Mouse (Mus musculus) embryonic facial prominence, embryonic 11.5 days (tissue): ENCODE measurements around the gene Dclk1. TPM values are rescaled to one million over a fixed set of nuclear protein-coding genes. Genes with fewer than 3 reads are reported as not detected.

Source experiments
- ATAC-seq: fragments of 200-750 bp; cut with Nextera tagmentation; replicated peaks from 2 replicates; pipeline ENCODE4 v1.8.0; 2017; ENCODE audit warnings: low read depth; ENCODE audit not compliant: insufficient number of reproducible peaks, low FRiP score, low TSS enrichment
- DNase-seq: peaks from one replicate; pipeline ENCODE4 v3.0.0-alpha.2; 2015; ENCODE audit warnings: low spot score
- H3K27ac ChIP-seq: fragments of 300-500 bp; sonication (generic); replicated peaks from 2 replicates; pipeline ENCODE4 v1.5.1; 2014; ENCODE audit warnings: mild to moderate bottlenecking, low read depth, low read length, control low read depth
- H3K27me3 ChIP-seq: fragments of 300-500 bp; sonication (generic); 2 replicates; pipeline ENCODE4 v1.6.1; 2014; ENCODE audit warnings: mild to moderate bottlenecking, low read length, moderate library complexity, mixed read lengths; ENCODE audit not compliant: control insufficient read depth, insufficient read depth
- H3K36me3 ChIP-seq: fragments of 300-500 bp; sonication (generic); replicated peaks from 2 replicates; pipeline ENCODE4 v1.6.1; 2014; ENCODE audit warnings: low read depth, mild to moderate bottlenecking, low read length, moderate library complexity, mixed read lengths; ENCODE audit not compliant: control insufficient read depth, insufficient read depth
- H3K4me1 ChIP-seq: fragments of 300-500 bp; sonication (generic); 2 replicates; pipeline ENCODE4 v1.6.1; 2014; ENCODE audit warnings: low read length, mixed read lengths; ENCODE audit not compliant: control insufficient read depth, insufficient read depth
- H3K4me2 ChIP-seq: fragments of 300-500 bp; sonication (generic); 2 replicates; pipeline ENCODE4 v1.6.1; 2014; ENCODE audit warnings: low read depth, mild to moderate bottlenecking, control low read depth, low read length, moderate library complexity
- H3K4me3 ChIP-seq: fragments of 300-500 bp; sonication (generic); 2 replicates; pipeline ENCODE4 v1.5.1; 2014; ENCODE audit warnings: low read depth, low read length, control low read depth
- H3K9ac ChIP-seq: fragments of 300-500 bp; sonication (generic); replicated peaks from 2 replicates; pipeline ENCODE4 v1.6.1; 2014; ENCODE audit warnings: mild to moderate bottlenecking, control low read depth, low read length
- H3K9me3 ChIP-seq: fragments of 300-500 bp; sonication (generic); replicated peaks from 2 replicates; pipeline ENCODE4 v1.6.1; 2016; ENCODE audit warnings: mild to moderate bottlenecking, low read length, inconsistent platforms, mixed read lengths; ENCODE audit not compliant: control insufficient read depth
- WGBS: fragments of 180-500 bp; shearing (Covaris S2); extraction: QIAGEN DNeasy Blood & Tissue Kit; methylation state at CpG from one replicate; pipeline ENCODE4 v1.1.7; 2014; 5-methylcytosine and 5-hydroxymethylcytosine counted together
- polyA plus RNA-seq: library from polyadenylated mRNA; unstranded; fragments of >200 nt; fragmentation: Nextera tagmentation; extraction: Ambion mirVana; gene quantifications from 2 replicates; pipeline ENCODE4 v1.2.1, GENCODE M21; 2014

Dclk1 gene
- polyA plus RNA-seq, 1 experiment from 2014 or later, result 32.9 TPM

- ATAC-seq, result no peak
- Histone ChIP-seq H3K36me3 (no peaks in the 10 kb centered on the region), H3K4me2 (no peak overlapping the region), H3K27ac (no peak overlapping the region), H3K4me3 (no peak overlapping the region), H3K9me3 (no peaks in the 10 kb centered on the region), H3K9ac (no peak overlapping the region), H3K27me3 (no peaks in the 10 kb centered on the region), H3K4me1 (no peaks in the 10 kb centered on the region)
- no peak for DNase-seq
- WGBS, result 83% methylated on average over 4 of the region's 4 CpGs
These were observed 27.6 kb downstream of the Dclk1 start for GRCm38 (mm10) chr3:55269802-55270201.

GRCm38 (mm10) chr3:55270345-55270744, 28.2 kb downstream of the Dclk1 start:
- no peaks in the 10 kb centered on the region for H3K27me3 ChIP-seq
- no peak overlapping the region for H3K9ac ChIP-seq
- H3K36me3 ChIP-seq, result no peaks in the 10 kb centered on the region
- WGBS, result 86% methylated on average over 3 of the region's 3 CpGs
- no peak for DNase-seq
- H3K9me3 ChIP-seq, result no peaks in the 10 kb centered on the region
- no peak overlapping the region for H3K27ac ChIP-seq
- no peak overlapping the region for H3K4me2 ChIP-seq
- no peak overlapping the region for H3K4me3 ChIP-seq
- H3K4me1 ChIP-seq, result no peaks in the 10 kb centered on the region
- ATAC-seq, result no peak

GRCm38 (mm10) chr3:55270920-55271319, 28.8 kb downstream of the Dclk1 start:
- WGBS, result 75% methylated on average over 5 of the region's 5 CpGs
- no peak overlapping the region for H3K4me2 ChIP-seq
- H3K27me3 ChIP-seq, result no peaks in the 10 kb centered on the region
- no peaks in the 10 kb centered on the region for H3K9me3 ChIP-seq
- H3K4me1 ChIP-seq, result no peaks in the 10 kb centered on the region
- H3K4me3 ChIP-seq, result no peak overlapping the region
- DNase-seq (no peak), ATAC-seq (no peak)
- H3K9ac ChIP-seq, result no peak overlapping the region
- no peak overlapping the region for H3K27ac ChIP-seq
- H3K36me3 ChIP-seq, result no peaks in the 10 kb centered on the region

GRCm38 (mm10) chr3:55272536-55272935, 30.4 kb downstream of the Dclk1 start:
- Histone ChIP-seq H3K4me3 (no peak overlapping the region), H3K4me2 (no peak overlapping the region), H3K36me3 (no peaks in the 10 kb centered on the region), H3K27me3 (no peaks in the 10 kb centered on the region), H3K4me1 (no peaks in the 10 kb centered on the region), H3K9me3 (no peaks in the 10 kb centered on the region), H3K27ac (no peak overlapping the region), H3K9ac (no peak overlapping the region)
- 85% methylated on average over 6 of the region's 6 CpGs for WGBS
- no peak for ATAC-seq
- no peak for DNase-seq

- no peak for ATAC-seq
- no peak for DNase-seq
- Histone ChIP-seq H3K27ac (no peak overlapping the region), H3K9ac (no peak overlapping the region), H3K4me2 (no peak overlapping the region), H3K9me3 (no peaks in the 10 kb centered on the region), H3K4me1 (no peaks in the 10 kb centered on the region), H3K27me3 (no peaks in the 10 kb centered on the region), H3K36me3 (no peaks in the 10 kb centered on the region), H3K4me3 (no peak overlapping the region)
- WGBS, result 87% methylated on average over 3 of the region's 3 CpGs
These were observed 34.3 kb downstream of the Dclk1 start for GRCm38 (mm10) chr3:55276446-55276845.

- Histone ChIP-seq H3K9me3 (no peaks in the 10 kb centered on the region), H3K4me2 (no peak overlapping the region), H3K27me3 (no peaks in the 10 kb centered on the region), H3K4me1 (no peaks in the 10 kb centered on the region), H3K27ac (no peak overlapping the region), H3K9ac (no peak overlapping the region), H3K4me3 (no peak overlapping the region), H3K36me3 (no peaks in the 10 kb centered on the region)
- 90% methylated on average over 1 of the region's 1 CpGs for WGBS
- DNase-seq (no peak), ATAC-seq (no peak)
These were observed 34.7 kb downstream of the Dclk1 start for GRCm38 (mm10) chr3:55276851-55277250.

- no peak for ATAC-seq
- no peak for DNase-seq
These were observed 35.7 kb downstream of the Dclk1 start for GRCm38 (mm10) chr3:55277829-55278228.

GRCm38 (mm10) chr3:55279923-55280322, 37.8 kb downstream of the Dclk1 start:
- no peaks in the 10 kb centered on the region for H3K4me1 ChIP-seq
- WGBS, result 71% methylated on average over 4 of the region's 4 CpGs
- no peak overlapping the region for H3K27ac ChIP-seq
- H3K4me2 ChIP-seq, result no peak overlapping the region
- no peaks in the 10 kb centered on the region for H3K36me3 ChIP-seq
- H3K9me3 ChIP-seq, result no peaks in the 10 kb centered on the region
- no peak overlapping the region for H3K9ac ChIP-seq
- DNase-seq (peak; percentile 16), ATAC-seq (no peak)
- no peaks in the 10 kb centered on the region for H3K27me3 ChIP-seq
- no peak overlapping the region for H3K4me3 ChIP-seq

More at GRCm38 (mm10) chr3:55277829-55278228, 35.7 kb downstream of the Dclk1 start:
- H3K4me3 ChIP-seq, result no peak overlapping the region
- no peak overlapping the region for H3K4me2 ChIP-seq
- H3K27me3 ChIP-seq, result no peaks in the 10 kb centered on the region
- H3K36me3 ChIP-seq, result no peaks in the 10 kb centered on the region
- H3K9ac ChIP-seq, result no peak overlapping the region
- no peaks in the 10 kb centered on the region for H3K9me3 ChIP-seq
- WGBS, result 74% methylated on average over 1 of the region's 1 CpGs
- H3K4me1 ChIP-seq, result no peaks in the 10 kb centered on the region
- H3K27ac ChIP-seq, result no peak overlapping the region
